Mouse (Mus musculus): ENCODE data around the gene Lix1l.

DNA sequence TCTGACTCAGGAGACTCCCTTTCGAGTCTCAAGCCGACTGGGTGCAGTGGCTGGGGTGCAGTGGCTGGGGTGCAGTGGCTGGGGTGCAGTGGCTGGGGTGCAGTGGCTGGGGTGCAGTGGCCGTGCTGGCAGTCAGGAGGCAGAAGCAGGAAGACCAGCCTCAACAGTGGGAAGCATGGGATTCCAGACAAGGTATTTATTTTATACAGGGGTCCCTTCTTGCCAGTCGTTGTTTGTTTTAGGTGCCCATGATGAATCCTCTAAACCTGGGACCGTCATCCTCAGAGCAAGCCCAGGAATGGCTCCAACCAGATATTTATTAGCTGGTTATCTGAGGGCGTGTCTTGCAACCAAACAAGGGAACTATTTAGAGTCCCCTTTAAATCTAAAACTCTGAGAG is 47.3 kb upstream of the Lix1l start:
- TF ChIP-seq CTCF (IDR thresholded peaks at IDR 0.05; ENCODE audit: insufficient read depth, low read length), result no peak
- TF ChIP-seq POLR2A (IDR thresholded peaks at IDR 0.05; ENCODE audit: borderline replicate concordance, extremely low read depth, low read depth, low read length), result no peak

Measured in lung, adult 2 months (tissue).